Mouse (Mus musculus) E14TG2a.4 (cell line): ENCODE results near the gene Dach2.

Experiments used
- H3K27me3 ChIP-seq: 2 replicates; pipeline ENCODE4 v1.6.1; 2014; ENCODE audit warnings: low read length, control low read depth; ENCODE audit not compliant: insufficient read depth
- H3K36me3 ChIP-seq: 2 replicates; pipeline ENCODE4 v1.6.1; 2014; ENCODE audit warnings: low read length, control low read depth; ENCODE audit not compliant: insufficient read depth
- H3K4me1 ChIP-seq: replicated peaks from 2 replicates; pipeline ENCODE4 v1.6.1; 2014; ENCODE audit warnings: low read depth, low read length, control low read depth
- H3K4me3 ChIP-seq: replicated peaks from 2 replicates; pipeline ENCODE4 v1.5.1; 2014; ENCODE audit warnings: mild to moderate bottlenecking, low read length
- H3K9me3 ChIP-seq: 2 replicates; pipeline ENCODE4 v1.6.1; 2014; ENCODE audit warnings: low read length, control low read depth
- CTCF ChIP-seq: conservative IDR thresholded peaks from 2 replicates; pipeline ENCODE4 v1.5.1; 2014; ENCODE audit warnings: low read length
- NANOG ChIP-seq: IDR thresholded peaks from 2 replicates; pipeline ENCODE4 v1.6.1; 2014; ENCODE audit warnings: borderline replicate concordance, low read length, mixed read lengths
- POU5F1 ChIP-seq: IDR thresholded peaks from 2 replicates; pipeline ENCODE4 v1.6.1; 2014; ENCODE audit warnings: low read length, borderline replicate concordance

Gene Dach2

DNA sequence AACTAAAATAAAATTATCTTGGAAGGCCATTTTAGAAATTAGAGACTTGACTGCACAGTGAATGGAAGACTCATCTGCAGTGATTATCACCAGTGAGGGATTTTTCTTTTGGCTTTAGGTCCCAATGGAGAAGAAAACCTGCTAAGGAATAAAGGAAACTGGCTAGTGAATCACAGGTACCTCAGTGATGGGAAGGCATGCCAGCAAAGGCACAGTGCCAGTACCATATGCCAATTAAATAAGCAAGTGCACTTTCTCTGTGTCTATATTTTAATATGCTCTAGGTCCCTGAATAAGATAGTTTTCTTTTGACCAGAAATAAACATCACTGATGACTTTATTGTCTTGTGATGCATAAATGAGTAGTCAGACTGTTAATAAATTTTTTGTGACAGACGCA, 184.8 kb downstream of the Dach2 start:
- H3K27me3 ChIP-seq = no peaks in the 10 kb centered on the region
- TF ChIP-seq CTCF (no peak), POU5F1 (no peak), NANOG (no peak)
- H3K4me3 ChIP-seq = no peak overlapping the region
- no peaks in the 10 kb centered on the region for H3K4me1 ChIP-seq
- H3K9me3 ChIP-seq = no peaks in the 10 kb centered on the region
- H3K36me3 ChIP-seq = no peaks in the 10 kb centered on the region

DNA sequence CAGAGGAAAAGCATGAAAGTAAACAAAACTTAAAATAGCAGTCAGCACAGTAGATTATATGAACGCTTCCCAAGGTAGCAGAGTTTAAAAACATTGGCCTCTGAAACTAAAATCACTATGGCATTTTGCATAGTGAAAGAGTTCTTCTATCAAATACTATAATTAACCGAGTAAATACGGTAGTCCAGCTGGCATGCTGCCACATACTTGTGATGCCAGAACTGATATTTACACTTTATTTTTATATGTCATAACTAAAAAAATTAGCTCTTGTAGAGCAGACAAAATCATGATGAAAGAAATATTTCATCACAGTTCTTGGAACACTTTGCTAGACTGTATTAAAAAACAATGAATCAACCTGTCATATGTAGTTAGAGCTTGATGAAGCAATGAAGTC, 247.8 kb downstream of the Dach2 start:
- H3K27me3 ChIP-seq = no peaks in the 10 kb centered on the region

DNA sequence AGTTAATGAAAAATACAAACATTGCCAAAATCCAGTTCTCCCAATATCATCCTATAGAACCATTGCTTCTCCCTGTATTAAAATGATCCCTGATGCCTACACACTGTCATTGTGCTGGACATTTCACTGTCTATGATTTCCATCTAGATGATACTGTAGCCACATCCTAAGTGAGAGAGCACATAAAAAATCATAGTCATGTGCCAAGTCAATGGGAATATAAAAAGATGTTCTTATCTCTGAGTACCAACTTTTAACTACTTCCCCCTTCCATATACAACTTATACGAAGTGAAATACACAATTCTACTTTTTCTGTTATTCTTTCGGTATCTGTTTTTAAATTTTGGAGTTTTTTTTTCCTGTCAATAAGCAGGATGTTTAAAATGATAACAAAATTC, 266.6 kb downstream of the Dach2 start:
- TF ChIP-seq POU5F1 = no peak
- no peak for TF ChIP-seq NANOG
- no peak for TF ChIP-seq CTCF
- Histone ChIP-seq H3K4me1 (no peaks in the 10 kb centered on the region), H3K9me3 (no peaks in the 10 kb centered on the region), H3K27me3 (no peaks in the 10 kb centered on the region), H3K4me3 (no peak overlapping the region), H3K36me3 (no peaks in the 10 kb centered on the region)

More for the DNA sequence above, 247.8 kb downstream of the Dach2 start:
- H3K4me3 ChIP-seq = no peak overlapping the region
- H3K4me1 ChIP-seq = no peaks in the 10 kb centered on the region
- TF ChIP-seq POU5F1 (no peak), CTCF (no peak), NANOG (no peak)
- no peaks in the 10 kb centered on the region for H3K9me3 ChIP-seq
- no peaks in the 10 kb centered on the region for H3K36me3 ChIP-seq

DNA sequence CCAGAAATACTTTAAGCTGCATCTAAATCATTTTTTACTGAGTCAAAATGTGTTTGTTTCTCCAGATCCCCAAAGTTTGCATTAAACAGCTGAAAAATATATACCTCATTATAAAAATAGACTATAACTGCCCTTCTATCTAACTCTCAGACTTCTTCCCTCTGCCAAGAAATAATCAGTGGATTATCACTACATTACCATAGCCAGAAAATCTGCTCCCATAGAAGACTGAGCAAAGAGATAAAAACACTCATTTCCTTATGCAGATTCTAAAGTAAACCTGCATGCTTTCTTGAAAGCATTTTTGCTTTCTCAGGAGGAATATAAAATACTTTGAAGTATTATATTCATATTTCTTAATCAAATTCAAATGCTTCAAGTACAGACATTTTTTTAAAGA, 368.8 kb downstream of the Dach2 start:
- Histone ChIP-seq H3K4me1 (no peaks in the 10 kb centered on the region), H3K4me3 (no peak overlapping the region), H3K9me3 (no peaks in the 10 kb centered on the region), H3K27me3 (no peaks in the 10 kb centered on the region), H3K36me3 (no peaks in the 10 kb centered on the region)
- TF ChIP-seq NANOG (no peak), POU5F1 (no peak), CTCF (no peak)

DNA sequence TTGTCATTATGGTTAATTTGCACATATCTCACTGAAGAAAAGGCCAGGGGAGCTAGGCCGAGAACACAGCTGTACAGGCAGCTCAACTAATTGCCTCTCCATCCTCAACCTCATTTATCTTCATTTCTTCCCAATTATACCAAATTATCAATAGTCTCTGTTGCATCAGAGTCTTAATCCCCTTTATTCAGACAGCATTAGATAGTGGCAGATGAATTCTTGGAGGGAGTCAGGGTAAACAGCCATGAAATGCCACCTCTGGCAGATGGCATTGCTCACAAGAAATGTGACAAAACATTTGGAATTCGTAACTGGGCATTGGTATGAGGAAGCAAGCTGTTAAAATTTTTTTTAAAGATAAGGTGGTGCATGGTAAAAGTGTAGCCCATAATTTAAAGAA, 389.9 kb downstream of the Dach2 start:
- Histone ChIP-seq H3K36me3 (no peaks in the 10 kb centered on the region), H3K9me3 (no peaks in the 10 kb centered on the region), H3K4me3 (no peak overlapping the region), H3K27me3 (no peaks in the 10 kb centered on the region), H3K4me1 (no peaks in the 10 kb centered on the region)
- TF ChIP-seq CTCF = no peak

DNA sequence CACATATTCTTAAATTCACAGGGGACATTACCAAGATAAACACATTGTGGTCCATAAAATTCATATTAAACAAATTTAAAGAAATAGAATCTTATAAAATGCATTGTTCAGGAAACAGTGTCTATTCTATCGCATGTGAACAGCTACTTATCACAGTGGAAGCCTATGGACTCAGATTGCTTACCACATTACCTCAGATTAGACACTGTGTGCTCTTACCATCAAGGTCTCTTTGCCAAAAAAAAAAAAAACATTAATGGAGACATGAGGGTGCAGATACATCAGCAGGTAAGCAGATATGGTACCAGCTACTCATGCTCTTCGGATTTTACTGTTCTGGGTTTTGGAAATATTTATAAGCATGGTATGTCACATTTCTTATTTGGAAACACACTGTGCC, 415.1 kb downstream of the Dach2 start:
- Histone ChIP-seq H3K36me3 (no peaks in the 10 kb centered on the region), H3K4me3 (no peak overlapping the region), H3K4me1 (no peaks in the 10 kb centered on the region), H3K27me3 (no peaks in the 10 kb centered on the region), H3K9me3 (no peaks in the 10 kb centered on the region)
- TF ChIP-seq CTCF (no peak), POU5F1 (no peak), NANOG (no peak)

DNA sequence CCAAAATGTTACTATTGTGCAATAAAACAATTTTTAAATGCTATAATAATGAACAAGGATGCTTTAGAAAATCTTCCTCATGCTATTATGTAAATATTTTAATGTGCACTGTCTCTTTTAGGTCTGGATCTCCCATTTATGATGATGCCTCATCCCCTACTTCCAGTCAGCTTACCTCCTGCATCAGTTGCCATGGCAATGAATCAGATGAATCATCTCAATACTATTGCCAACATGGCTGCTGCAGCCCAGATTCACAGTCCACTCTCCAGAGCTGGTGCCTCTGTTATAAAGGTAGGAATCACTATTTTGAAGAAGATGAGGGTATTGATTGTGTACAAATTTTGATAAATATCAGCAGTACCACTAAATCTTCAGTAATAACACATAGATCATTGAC, 426.8 kb downstream of the Dach2 start:
- no peak overlapping the region for H3K4me3 ChIP-seq
- no peaks in the 10 kb centered on the region for H3K36me3 ChIP-seq
- no peaks in the 10 kb centered on the region for H3K4me1 ChIP-seq
- no peak for TF ChIP-seq NANOG
- H3K27me3 ChIP-seq = no peaks in the 10 kb centered on the region
- no peaks in the 10 kb centered on the region for H3K9me3 ChIP-seq

DNA sequence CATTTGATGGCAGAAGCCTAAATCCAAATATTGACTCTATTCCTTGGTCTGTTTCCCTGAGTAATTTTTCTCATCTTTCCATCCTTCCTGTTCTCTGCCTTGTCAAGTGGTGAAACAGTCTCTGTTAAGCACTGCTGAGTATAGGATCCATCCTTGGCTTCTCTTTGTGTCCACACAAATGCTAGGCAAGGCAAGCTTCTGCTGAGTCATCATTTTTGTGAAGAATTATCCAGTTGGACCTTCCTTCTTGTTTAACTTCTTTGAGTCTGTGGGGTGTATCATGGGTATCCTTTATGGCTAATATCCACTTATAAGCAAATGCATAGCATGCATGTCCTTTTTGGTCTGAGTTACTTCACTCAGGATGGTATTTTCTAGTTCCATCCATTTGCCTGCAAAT, 449.8 kb downstream of the Dach2 start:
- TF ChIP-seq NANOG = no peak
- Histone ChIP-seq H3K4me3 (no peak overlapping the region), H3K27me3 (no peaks in the 10 kb centered on the region), H3K9me3 (no peaks in the 10 kb centered on the region), H3K4me1 (no peaks in the 10 kb centered on the region), H3K36me3 (no peaks in the 10 kb centered on the region)

DNA sequence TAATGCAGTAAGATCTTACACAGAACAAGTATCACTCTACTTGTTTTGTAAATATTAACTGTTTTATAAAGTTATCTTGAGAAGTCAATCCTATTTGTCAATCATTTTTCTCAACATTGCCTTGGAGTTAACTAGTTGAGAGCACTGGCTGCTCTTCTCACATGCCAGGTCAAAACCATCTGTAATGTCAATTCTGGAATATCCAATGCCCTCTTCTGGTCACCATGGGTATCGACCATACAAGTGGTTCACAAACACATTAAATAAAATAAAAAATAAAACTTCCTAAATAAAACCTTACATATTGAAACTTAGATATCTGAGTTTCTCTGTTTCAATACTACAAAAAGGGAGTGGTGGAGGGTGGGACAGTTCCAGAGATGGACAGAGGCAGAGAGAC, 495.0 kb downstream of the Dach2 start:
- no peak for TF ChIP-seq POU5F1
- TF ChIP-seq CTCF = peak; percentile 23; the same call in 1 of the 2 replicates
- no peaks in the 10 kb centered on the region for H3K4me1 ChIP-seq
- no peaks in the 10 kb centered on the region for H3K27me3 ChIP-seq
- H3K4me3 ChIP-seq = no peak overlapping the region
- no peaks in the 10 kb centered on the region for H3K9me3 ChIP-seq
- no peaks in the 10 kb centered on the region for H3K36me3 ChIP-seq
